Mouse (Mus musculus) cerebellum, postnatal 25 days (tissue): ENCODE data around the gene BC030867.
A peak's percentile ranks its signal among the peaks of the same experiment; 100 is the strongest.
"Not testable (repeated sequence)": the region's sequence is repeated elsewhere in the genome, so short reads cannot be mapped to it uniquely, and the experiment has no call there.

Experiments used
- DNase-seq, 2 experiments: peaks; one replicate each; pipeline ENCODE4 v3.0.0; 2021; ENCODE audit warnings: mixed read lengths in 2 of 2

The BC030867 gene

GRCm38 (mm10) chr11:102258095-102258494 is 9.4 kb downstream of the BC030867 start:
- DNase-seq, result no peak

DNA sequence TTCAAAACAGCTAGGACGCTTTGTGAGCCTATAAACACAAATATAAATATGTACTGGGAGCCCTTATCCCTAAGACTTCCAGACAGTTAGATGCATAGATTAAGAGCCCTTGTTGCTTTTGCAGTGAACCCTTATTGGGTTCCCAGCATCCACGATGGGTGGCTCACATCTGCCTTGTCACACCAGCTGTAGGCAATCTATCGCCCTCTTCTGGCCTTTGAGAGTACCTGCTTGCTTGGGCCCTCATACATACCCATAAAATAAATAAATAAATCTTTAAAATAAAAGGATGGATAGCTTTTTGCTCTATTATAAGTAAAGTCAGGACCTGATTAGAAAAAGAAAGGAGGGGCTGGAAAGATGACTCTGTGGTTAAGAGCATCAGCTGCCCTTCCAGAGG is 9.8 kb downstream of the BC030867 start:
- DNase-seq, result no peak

DNA sequence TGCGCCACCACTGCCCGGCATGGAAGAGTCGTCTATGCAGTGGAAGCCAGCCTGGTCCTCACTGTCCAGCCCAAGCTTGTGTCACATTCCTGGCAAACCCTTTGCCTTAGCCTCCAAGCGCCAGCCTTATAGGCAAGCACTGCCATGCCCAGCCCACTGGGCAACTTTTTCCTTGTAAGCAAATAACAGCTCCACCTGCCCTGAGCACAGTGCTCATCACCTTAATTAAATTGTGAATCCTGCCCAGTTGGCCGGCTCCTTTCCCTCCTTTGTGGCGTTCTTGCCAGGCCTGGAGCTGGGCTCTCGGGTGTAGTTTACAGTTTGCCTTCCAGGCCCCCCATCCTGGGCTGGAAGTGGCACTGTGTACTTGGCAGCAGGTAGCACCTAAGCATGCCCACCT is 14.5 kb downstream of the BC030867 start:
- peak in 1 of 2 experiments; percentile 29 for DNase-seq

DNA sequence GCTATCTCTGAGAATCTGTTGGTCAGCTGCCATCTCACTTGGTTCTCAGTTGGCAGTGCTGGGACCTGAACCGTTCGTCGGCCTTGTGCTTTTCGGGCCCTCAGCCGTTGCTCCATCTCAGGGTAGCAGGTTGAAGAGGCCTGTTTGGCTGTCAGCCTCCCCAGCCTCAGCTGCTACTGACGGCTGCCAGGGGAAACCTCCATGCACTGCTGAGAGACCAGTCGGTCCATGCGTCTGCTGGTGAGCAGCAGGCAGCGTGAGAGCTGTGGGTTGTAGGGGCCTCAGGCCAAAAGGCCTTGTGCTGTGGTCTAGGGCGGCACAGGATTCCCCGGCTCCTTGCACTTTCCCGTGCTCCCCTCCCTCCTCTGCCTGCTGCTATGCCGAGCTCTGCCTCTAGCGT is 17.1 kb downstream of the BC030867 start:
- DNase-seq, result peak; percentile 58 to 64

DNA sequence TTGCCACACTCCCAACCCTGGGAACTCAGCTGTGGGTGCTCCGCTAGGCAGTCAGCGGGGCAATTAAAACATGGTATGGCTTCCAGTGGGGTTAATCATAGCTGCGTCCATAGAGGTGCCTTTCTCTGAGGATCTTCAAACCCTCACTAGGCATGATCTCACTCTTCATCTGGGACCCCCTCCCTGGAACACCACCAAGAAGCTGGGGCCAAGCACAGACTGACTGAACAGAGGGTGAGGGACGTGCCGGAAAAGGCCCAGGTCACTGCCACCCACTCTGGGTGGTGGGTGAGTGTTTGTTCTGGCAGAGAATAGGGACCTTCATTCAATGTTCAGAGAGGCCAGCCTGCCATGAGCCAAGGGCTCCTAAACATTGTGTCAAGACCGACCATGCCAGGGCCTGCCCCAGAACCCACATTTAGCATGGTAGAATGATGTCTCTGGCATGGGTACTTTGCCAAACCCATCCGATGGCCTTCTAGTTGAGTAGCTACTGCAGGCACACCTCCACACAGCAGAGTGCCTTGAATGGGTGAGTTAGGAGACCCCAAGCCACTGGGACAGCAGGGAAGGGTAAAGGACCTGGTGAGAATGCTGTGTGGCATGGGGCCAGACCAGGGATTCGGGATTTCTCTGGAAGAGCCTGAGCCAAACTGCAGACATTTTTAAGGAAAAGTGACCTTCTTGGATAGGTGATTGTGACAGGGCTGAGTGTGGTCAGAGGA is 18.1 kb downstream of the BC030867 start:
- DNase-seq, result peak in 1 of 2 experiments; percentile 35

DNA sequence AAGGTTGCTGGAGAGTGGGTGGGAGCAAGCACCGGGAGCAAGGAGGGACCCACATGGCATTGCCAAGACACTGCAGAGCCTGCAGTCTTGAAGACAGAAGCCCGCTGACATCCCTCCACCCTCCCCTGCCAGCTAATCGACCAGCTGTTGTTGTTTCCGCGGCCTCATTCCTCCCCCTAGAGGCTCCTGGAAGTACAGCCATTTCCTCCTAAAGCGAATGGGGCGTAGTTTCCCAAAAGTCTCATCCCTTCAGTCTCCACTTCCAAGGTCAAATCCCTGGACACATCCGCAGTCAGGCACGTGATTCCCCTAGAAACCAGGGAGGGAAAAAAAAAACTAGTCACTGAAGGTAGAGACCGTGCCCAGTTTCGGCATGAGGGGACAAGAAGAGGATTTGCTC is 18.8 kb downstream of the BC030867 start:
- DNase-seq, result peak; percentile 73 to 82

DNA sequence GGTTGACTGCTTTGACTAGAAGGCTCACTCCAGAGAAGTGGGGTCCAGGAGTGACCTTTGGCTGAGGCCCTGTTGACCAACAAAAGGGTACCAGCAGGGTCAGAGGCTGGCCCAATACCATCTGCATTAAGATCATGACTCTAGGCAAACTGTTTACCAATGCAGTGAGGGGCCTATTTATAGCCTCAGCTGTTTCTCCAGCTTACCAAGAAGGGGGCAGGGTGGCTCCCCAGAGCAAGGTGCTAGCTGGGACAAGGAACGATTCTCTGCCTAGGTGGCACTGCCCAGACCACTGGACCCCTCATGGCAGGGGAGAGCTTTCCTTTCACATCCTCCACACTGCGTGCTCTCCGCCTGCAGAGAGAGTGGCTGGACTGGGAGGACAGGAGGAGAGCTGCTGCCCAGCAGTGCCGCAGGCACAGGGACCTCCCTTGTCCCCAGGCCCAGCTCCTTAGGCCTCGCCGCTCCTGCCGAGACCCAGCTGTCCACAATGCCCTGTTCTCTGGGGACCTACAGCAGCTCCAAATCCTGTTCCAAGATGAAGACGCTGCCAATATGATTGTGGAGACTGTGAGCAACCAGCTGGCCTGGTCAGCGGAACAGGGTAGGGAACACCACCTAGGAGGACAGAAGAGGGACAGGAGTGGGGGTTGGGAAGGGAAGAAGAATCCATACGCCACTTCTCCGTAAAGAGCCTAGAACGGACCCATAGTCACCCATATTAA is 20.0 kb downstream of the BC030867 start, which contains the start of gene Asb16:
Gene Asb16, plus strand, starts transcription at position 224 of the 725 bp plus-strand sequence.
- no peak for DNase-seq

- DNase-seq, result peak; percentile 39 to 51
Measured at GRCm38 (mm10) chr11:102276411-102276915, 27.8 kb downstream of the BC030867 start.

- DNase-seq, result no peak
Measured at GRCm38 (mm10) chr11:102277754-102278153, 29.1 kb downstream of the BC030867 start.

- no peak for DNase-seq
Measured at GRCm38 (mm10) chr11:102279595-102279994, 30.9 kb downstream of the BC030867 start.

GRCm38 (mm10) chr11:102280267-102280666 is 31.6 kb downstream of the BC030867 start:
- not testable (repeated sequence) for DNase-seq

DNA sequence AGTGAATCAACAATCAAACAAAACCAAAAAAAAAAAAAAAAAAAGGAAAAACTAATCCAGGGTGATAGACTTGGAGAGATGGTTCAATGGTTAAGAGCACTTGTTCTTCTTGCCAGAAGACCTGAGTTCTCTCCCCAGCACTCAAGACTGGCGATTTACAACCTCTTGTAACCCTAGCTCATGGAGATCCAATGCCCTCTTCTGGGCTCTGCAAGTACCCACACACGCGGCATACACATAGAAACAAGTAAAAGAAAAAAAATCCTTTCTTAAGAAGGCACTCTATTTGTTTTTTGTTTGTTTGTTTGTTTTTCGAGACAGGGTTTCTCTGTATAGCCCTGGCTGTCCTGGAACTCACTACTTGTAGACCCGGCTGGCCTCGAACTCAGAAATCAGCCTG is 35.2 kb downstream of the BC030867 start:
- DNase-seq, result no peak

GRCm38 (mm10) chr11:102284501-102285094 is 35.9 kb downstream of the BC030867 start, which contains the start of gene Tmub2:
TSS of gene Tmub2 (plus strand) at chr11:102284931.
- peak; percentile 94 to 96 for DNase-seq

DNA sequence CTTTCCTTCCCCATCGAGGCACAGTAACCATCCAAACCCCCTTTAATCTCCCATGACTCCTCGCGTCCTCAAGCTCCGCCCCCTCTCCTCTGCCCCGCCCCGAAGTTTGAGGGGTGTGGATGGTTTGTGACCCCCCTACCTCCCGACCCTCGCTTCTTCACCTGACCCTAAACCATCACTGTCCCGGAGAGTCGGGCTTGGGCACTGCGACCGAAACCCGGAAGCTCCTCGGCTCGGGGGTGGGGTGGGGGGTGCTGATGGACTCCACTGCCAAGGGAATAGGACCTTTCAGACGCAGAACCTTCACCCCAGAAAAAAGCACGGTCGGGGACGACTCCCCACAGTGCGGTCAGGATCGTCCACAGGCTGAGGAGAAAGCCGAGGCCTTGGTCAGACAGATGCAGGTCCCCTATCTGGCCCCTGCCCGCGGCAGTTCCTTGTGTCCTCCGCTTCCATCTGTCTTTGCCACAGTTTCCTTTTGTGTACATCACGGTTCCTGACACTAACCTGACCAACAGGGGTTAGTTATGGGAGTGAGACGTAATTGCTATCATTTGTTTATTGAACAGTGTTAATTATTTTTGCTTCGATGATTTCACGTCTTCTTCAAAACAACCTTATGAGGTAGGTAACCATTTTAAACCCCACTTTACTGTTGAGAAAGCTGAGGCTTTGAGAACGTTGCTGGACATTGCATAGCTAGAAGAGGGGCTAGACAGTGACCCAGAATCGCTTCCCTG is 36.6 kb downstream of the BC030867 start:
- no peak for DNase-seq

GRCm38 (mm10) chr11:102287485-102287884 is 38.8 kb downstream of the BC030867 start:
- no peak for DNase-seq

GRCm38 (mm10) chr11:102288027-102288804 is 39.5 kb downstream of the BC030867 start:
- no peak for DNase-seq

- no peak for DNase-seq
Measured at GRCm38 (mm10) chr11:102288913-102289312, 40.2 kb downstream of the BC030867 start.

DNA sequence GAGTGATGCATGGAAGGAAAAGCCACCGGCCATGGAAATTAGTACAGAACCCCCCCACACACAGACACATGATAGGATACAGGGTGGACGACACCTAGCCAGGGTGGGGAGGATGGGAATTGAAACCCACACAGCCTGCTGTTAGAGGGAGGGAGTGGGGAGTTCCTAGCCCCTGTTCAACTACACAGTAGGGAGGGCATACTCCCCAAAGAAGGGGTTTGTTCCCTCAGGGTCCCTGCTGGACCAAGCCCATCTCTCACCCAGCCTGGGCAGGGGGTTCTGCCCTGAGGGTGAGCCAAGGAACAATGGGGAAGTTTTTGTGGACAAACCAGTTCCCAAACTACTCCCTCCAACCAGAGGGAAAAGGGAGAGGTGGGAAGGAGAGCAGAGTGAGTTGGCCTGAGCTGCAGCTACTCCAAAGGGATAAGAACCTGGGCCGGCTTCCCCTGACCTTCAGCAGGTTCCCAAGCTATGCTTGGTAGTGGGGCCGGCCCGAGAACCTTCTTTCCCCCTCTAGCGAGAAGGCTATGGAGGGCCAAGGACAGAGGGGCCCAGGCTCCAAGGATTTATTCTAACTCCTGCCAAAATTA is 40.9 kb downstream of the BC030867 start:
- no peak for DNase-seq

DNA sequence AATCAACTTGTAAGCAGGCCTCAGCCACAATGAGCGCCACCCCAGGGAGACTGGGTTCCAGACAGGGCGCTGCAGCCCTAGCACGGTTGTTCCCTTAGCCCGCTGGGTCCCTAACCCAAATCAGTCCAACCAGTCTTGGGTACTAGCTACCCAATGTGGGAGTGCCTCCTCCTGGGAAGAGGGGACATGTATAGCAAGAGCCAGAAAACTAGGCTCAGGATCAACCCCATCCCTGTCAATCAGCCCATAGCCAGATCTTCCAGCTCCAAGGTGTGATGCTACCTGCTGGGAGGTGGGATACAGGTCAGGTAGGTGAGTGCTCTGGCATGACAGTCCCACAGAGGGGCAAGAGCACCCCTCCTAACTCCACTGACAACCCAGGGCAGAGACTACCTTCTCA is 41.5 kb downstream of the BC030867 start:
- no peak for DNase-seq

GRCm38 (mm10) chr11:102291051-102291535 is 42.4 kb downstream of the BC030867 start:
- DNase-seq, result no peak

- peak in 1 of 2 experiments; percentile 23 for DNase-seq
Measured at GRCm38 (mm10) chr11:102293971-102294370, 45.3 kb downstream of the BC030867 start.
